Mouse (Mus musculus): Measurements from ENCODE around the gene Olah.
"Not testable (repeated sequence)": the region's sequence is repeated elsewhere in the genome, so short reads cannot be mapped to it uniquely, and the experiment has no call there.

Gene Olah

GRCm38 (mm10) chr2:3397110-3397509, at the start of gene Olah:
Olah (minus strand) TSS chr2:3397210.
- in situ Hi-C loops (cut with MboI; ENCODE audit: unreplicated experiment in 2 of 2) = not testable (repeated sequence)

- in situ Hi-C loops (cut with MboI; ENCODE audit: unreplicated experiment in 2 of 2) = no loop called here
These were observed 49.0 kb upstream of the Olah start for GRCm38 (mm10) chr2:3445984-3446383.

- in situ Hi-C loops (cut with MboI; ENCODE audit: unreplicated experiment in 2 of 2) = no loop called here
These were observed 47.2 kb upstream of the Olah start for GRCm38 (mm10) chr2:3444206-3444605.

GRCm38 (mm10) chr2:3437956-3438355, 40.9 kb upstream of the Olah start:
- in situ Hi-C loops (cut with MboI; ENCODE audit: unreplicated experiment in 2 of 2) = no loop called here

GRCm38 (mm10) chr2:3435369-3436061, 38.5 kb upstream of the Olah start:
- in situ Hi-C loops (cut with MboI; ENCODE audit: unreplicated experiment in 2 of 2) = no loop called here

- in situ Hi-C loops (cut with MboI; ENCODE audit: unreplicated experiment in 2 of 2) = no loop called here
These were observed 33.9 kb upstream of the Olah start for GRCm38 (mm10) chr2:3430956-3431355.

- in situ Hi-C loops (cut with MboI; ENCODE audit: unreplicated experiment in 2 of 2) = loop anchor here (5.0 to 10.0 kb wide), 6 partner anchors 87 to 1460 kb away; partner anchors contain the start of genes Acbd7 (in 1 of the 2), Rpp38 (in 1 of the 2) and Sephs1 (in 1 of the 2)
These were observed 27.5 kb upstream of the Olah start for GRCm38 (mm10) chr2:3424579-3424910.

DNA sequence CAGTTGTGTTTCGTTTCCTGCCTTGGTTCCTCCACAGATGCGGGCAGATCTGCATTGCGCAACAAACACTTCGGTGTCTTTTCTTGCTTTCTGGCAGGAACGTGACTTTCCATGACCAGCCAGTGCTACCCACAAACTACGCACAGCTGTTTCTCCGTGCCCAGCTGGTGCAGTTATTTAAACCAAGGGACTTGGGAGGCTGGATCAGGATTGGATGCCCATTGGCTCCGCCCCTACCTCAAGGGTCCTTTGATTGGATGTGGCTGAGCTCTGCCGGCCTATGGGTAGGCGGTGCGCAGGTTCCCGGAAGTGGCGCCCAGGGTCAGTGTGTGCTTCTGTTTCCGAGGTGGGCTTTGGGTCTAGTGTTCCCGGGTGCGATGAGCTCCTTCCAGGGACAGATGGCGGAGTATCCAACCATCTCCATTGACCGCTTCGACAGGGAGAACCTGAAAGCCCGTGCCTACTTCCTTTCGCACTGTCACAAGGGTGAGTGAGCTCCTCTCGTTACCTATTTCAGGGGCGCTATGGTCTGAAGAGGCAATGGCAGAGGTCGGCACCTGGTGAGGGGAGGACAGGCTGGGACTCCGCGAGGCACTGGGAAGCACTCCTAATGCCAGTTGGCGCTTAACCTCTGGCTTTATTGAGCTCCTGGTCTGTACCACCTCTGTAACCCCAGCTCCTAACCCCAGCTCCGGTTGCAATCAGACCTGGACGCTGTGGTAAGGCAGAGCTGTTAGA, 27.0 kb upstream of the Olah start, which contains the start of gene Dclre1c:
Gene Dclre1c (plus strand): TSS at position 291 of the 738 bp plus-strand sequence.
- in situ Hi-C loops (cut with MboI; ENCODE audit: unreplicated experiment in 2 of 2) = loop anchor here (5.0 to 10.0 kb wide), 6 partner anchors 87 to 1461 kb away; partner anchors contain the start of genes Acbd7 (in 1 of the 2), Rpp38 (in 1 of the 2) and Sephs1 (in 1 of the 2)

- in situ Hi-C loops (cut with MboI; ENCODE audit: unreplicated experiment in 2 of 2) = loop anchor here (5.0 to 10.0 kb wide), 6 partner anchors 85 to 1462 kb away; partner anchors contain the start of genes Acbd7 (in 1 of the 2), Rpp38 (in 1 of the 2) and Sephs1 (in 1 of the 2)
These were observed 25.5 kb upstream of the Olah start, which contains the start of gene Meig1 for GRCm38 (mm10) chr2:3422548-3422947. Meig1 (minus strand) TSS chr2:3422648.

GRCm38 (mm10) chr2:3420157-3420556, 23.1 kb upstream of the Olah start:
- in situ Hi-C loops (cut with MboI; ENCODE audit: unreplicated experiment in 2 of 2) = loop anchor here (5.0 to 10.0 kb wide), 6 partner anchors 83 to 1465 kb away; partner anchors contain the start of genes Acbd7 (in 1 of the 2), Rpp38 (in 1 of the 2) and Sephs1 (in 1 of the 2)

DNA sequence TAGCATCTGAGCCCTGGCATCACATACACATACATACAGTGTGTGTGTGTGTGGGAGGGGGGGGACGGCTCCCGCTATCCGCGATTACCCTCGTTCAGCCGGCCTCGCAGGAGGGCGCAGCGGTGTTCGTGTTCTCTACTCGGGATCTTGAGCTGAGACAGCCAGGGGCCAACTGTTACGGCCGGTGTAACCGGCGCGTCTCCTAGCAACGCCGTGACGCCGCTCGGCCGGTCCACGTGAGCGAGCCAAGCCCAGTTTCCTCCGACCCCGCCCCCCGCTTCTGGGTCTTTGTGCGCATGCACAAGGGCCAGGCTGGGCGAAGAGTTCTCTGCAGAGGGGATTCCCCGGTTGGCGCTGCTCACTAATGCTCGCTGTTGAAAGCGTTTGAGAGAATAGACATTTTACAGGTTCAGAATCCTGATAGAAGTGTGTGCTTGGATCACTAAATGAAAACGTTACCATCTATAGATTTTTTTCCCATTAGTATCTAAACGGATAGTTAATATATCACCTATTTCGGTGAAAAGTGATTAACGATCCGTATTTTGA, 21.9 kb upstream of the Olah start:
- in situ Hi-C loops (cut with MboI; ENCODE audit: unreplicated experiment in 2 of 2) = loop anchor here in 1 of 2 experiments (5.0 kb wide), 1 partner anchor 93 kb away; the partner anchor contains the start of genes Cdnf, Gm45902 and Hspa14

DNA sequence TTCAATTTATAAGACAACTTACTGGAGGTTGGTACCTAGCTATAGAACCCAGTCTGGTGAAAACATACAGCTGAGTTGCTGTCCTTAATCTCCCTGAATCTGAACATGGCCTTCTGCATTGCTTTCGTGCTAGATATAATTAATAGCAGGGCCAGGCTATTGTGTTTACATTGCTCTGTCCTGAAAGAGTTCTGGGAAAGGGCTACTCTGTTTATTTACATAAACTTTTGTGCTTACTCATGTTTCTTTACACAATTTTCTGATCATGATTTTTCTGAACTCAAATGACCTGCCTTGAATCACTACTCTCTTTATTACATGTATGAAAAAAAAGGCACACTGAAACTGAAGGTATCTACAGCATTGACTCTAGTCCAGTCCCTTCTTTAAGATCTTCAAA, 18.7 kb upstream of the Olah start:
- in situ Hi-C loops (cut with MboI; ENCODE audit: unreplicated experiment in 2 of 2) = loop anchor here in 1 of 2 experiments (5.0 kb wide), 1 partner anchor 97 kb away; the partner anchor contains the start of genes Cdnf, Gm45902 and Hspa14

GRCm38 (mm10) chr2:3414241-3414640, 17.2 kb upstream of the Olah start:
- in situ Hi-C loops (cut with MboI; ENCODE audit: unreplicated experiment in 2 of 2) = loop anchor here in 1 of 2 experiments (5.0 kb wide), 1 partner anchor 393 kb away; no protein-coding TSS in a partner anchor

DNA sequence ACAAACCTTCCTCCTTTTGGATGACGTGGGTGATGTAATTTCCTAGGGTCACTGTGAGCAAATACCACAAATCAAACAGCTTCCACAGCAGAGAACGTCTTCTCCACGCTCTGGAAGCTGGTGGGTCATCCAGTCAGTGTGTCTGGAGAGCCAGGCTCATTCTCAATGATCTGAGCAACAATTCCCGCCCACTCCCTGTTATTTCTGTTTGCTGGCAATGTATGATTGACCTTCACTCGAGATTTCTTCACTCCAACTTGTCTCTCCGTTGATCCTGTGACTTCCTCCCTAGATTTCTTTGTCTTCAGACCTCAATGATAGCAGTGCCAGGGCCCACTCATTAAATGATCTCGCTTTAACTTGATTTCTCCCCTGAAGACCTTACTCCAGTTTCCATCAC, 10.7 kb upstream of the Olah start:
- in situ Hi-C loops (cut with MboI; ENCODE audit: unreplicated experiment in 2 of 2) = no loop called here

GRCm38 (mm10) chr2:3405981-3406380, 9.0 kb upstream of the Olah start:
- in situ Hi-C loops (cut with MboI; ENCODE audit: unreplicated experiment in 2 of 2) = no loop called here

DNA sequence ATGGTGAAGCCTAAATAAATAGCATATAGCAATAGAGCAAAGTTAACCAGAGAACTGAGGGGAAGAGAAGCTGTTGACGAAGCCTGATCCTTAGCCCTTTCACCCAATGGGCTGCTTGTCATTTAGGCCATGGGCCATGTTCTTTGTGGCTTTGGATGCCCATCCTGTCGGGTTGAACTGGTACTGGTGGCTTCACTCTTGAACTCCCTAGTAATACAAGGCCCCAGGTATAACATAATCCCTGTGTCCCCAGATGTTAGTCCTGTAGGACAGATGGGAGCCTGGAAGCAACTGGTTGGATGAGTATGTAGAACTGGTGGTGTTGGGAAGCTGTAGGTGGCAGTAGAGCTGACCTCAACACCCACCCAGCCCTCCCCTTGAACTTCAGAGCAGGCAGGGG, 5.1 kb downstream of the Olah start:
- in situ Hi-C loops (cut with MboI; ENCODE audit: unreplicated experiment in 2 of 2) = no loop called here

- in situ Hi-C loops (cut with MboI; ENCODE audit: unreplicated experiment in 2 of 2) = no loop called here
These were observed 9.7 kb downstream of the Olah start for GRCm38 (mm10) chr2:3387105-3387860.

DNA sequence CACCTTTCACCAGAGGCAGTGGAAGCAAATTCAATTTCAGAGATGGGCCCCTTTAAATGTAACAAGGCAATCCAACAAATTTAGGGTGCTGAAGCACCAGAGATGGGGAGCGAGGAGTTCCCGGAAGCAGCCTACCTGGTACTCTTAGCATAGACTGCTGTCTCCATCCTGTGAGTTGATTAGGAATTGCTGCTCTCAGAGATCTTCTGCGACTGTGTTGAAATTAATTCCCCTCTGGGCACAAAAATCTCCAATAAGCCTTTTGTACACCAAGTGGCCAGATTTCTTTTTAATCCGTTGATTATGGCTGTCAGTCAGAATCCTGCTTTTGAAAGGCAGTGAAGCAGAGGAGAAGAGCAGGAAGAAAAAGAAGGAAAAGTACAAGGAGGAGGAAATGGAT, 31.9 kb downstream of the Olah start:
- in situ Hi-C loops (cut with MboI; ENCODE audit: unreplicated experiment in 2 of 2) = no loop called here

GRCm38 (mm10) chr2:3361067-3361466, 35.9 kb downstream of the Olah start:
- in situ Hi-C loops (cut with MboI; ENCODE audit: unreplicated experiment in 2 of 2) = no loop called here

DNA sequence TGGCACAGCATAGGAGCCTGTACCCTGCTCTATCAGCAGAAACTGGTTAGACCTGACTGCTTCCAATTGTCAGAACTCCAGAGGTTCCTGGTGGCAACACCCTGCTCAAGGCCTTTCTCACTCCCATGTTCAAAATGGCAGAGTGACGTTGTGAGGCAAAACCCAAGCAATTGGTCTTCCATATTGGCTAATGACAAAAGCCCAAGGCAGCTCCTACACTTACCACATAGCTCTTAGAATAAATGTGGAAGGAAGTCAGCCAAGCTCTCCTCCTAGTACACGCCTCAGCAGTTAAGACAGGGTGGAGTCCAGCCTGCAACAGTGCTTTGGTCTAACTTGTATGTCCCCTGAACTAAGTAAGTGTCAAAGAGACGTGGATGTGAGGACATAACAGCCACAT, 39.1 kb downstream of the Olah start:
- in situ Hi-C loops (cut with MboI; ENCODE audit: unreplicated experiment in 2 of 2) = no loop called here
